Mouse (Mus musculus): ENCODE results near the gene Itpr3. TPM values are rescaled to one million over a fixed set of nuclear protein-coding genes. Genes with fewer than 3 reads are reported as not detected.

Itpr3 gene
- polyA plus RNA-seq, 1 experiment: 1.2 TPM

DNA sequence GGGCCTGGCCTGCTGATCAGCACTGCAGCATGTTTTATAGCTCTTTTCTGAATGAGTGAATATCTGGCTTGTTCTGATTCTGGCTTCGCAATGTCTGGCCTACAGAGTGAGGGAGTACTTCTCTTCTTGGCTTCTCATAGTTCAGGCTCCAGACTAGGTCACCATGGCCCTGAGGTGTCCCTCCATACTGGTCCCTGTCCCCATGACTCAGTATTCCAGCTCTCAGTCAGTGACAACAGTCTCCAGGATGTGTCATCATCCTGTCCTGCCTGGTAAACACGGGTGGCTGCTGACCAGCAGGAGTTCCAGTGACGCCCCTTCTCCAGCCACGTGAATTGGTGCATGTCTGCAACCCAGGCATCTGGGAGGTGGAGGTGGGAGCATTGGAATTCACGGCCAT, 114.0 kb downstream of the Itpr3 start:
- H3K4me3 ChIP-seq (ENCODE audit: insufficient read depth, low read depth, low read length): no peak overlapping the region
- no peak overlapping the region for H3K27ac ChIP-seq (replicated peaks; ENCODE audit: low read depth, low read length)
- H3K4me1 ChIP-seq (ENCODE audit: control insufficient read depth, insufficient read depth, insufficient read length, low read length): peaks cover 15% of the 10 kb centered on the region

Other genes with a start within 250 kb of the Itpr3 start
- gene Nkx2-5, start 212.3 kb upstream of the Itpr3 start, polyA plus RNA-seq (2012; ENCODE audit: insufficient read depth, insufficient read length, missing spikeins): not detected in 2 replicates
- gene Kifc5b, start 140.2 kb upstream of the Itpr3 start, polyA plus RNA-seq (2012; ENCODE audit: insufficient read depth, insufficient read length, missing spikeins): not detected in 2 replicates
- 13.1 and 15.7 TPM in 2 replicates for gene Phf1, start 124.3 kb upstream of the Itpr3 start, polyA plus RNA-seq (2012; ENCODE audit: insufficient read depth, insufficient read length, missing spikeins)
- 142 and 151 TPM in 2 replicates for gene Cuta, start 117.7 kb upstream of the Itpr3 start, polyA plus RNA-seq (2012; ENCODE audit: insufficient read depth, insufficient read length, missing spikeins)
- gene Syngap1, start 116.1 kb upstream of the Itpr3 start, polyA plus RNA-seq (2012; ENCODE audit: insufficient read depth, insufficient read length, missing spikeins): 1.1 and 1.6 TPM in 2 replicates
- 2.4 and 3.0 TPM in 2 replicates for gene Zbtb9, start 84.1 kb upstream of the Itpr3 start, polyA plus RNA-seq (2012; ENCODE audit: insufficient read depth, insufficient read length, missing spikeins)
- gene Bak1, start 28.3 kb upstream of the Itpr3 start, polyA plus RNA-seq (2012; ENCODE audit: insufficient read depth, insufficient read length, missing spikeins): 29.3 and 35.0 TPM in 2 replicates
- gene Uqcc2, start 76.6 kb downstream of the Itpr3 start, polyA plus RNA-seq (2012; ENCODE audit: insufficient read depth, insufficient read length, missing spikeins): 311 and 350 TPM in 2 replicates
- 0.44 TPM in 1 of 2 replicates, not detected in the other for gene Ip6k3, start 110.5 kb downstream of the Itpr3 start, polyA plus RNA-seq (2012; ENCODE audit: insufficient read depth, insufficient read length, missing spikeins)
- gene Lemd2, start 147.2 kb downstream of the Itpr3 start, polyA plus RNA-seq (2012; ENCODE audit: insufficient read depth, insufficient read length, missing spikeins): 12.3 and 19.7 TPM in 2 replicates